Mouse (Mus musculus) adipocyte (in vitro differentiated cells): ENCODE data around the gene Iqcf5.

Source experiments
- DNase-seq: peaks from one replicate; pipeline ENCODE4 v3.0.0-alpha.2; 2016; ENCODE audit warnings: low spot score

The Iqcf5 gene

GRCm38 (mm10) chr9:106514273-106514672 lies at the start of gene Iqcf5:
TSS of gene Iqcf5 (plus strand) at chr9:106514573.
- no peak for DNase-seq

DNA sequence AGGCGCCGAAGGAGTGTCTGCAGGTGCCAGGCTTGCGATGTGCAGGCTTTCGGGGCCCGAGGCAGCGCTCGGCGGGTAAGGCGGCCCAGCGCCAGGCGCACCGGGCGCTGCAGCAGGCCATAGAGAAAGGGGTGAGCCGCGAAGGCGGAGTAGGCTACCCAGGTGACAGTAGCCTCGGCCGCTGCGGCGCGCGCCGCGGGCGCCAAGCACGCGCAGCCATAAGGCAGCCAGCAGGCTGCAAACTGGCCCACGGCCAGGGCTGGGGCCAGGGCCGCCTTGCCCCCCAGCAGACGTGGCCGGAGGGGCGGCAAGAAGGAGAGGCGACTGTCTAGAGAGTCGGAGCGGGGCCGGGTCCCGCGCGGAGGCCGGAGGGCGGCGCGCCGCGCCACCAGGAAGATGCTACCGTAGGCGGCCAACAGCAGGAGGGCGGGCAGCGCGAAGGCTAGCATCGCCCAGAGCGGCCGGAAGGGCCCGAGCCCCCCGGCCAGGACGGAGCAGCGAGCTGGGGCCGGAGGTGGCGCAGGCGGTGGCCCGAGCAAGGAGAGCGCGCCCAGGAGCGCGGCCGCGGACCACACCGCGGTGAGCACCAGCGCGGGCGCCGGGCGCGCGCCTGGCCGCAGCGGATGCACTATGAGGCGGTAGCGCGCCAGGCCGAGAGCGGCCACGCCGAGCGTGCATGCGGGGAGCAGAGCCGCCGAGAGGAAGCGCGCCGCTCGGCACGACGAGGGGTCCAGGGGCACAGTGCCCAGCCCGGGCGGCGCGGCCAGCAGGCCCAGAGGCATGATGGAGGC lies 49.4 kb upstream of the Iqcf5 start:
- DNase-seq: no peak

- no peak for DNase-seq
Measured at GRCm38 (mm10) chr9:106465571-106466200, 48.7 kb upstream of the Iqcf5 start, which contains the start of gene Gpr62. TSS of gene Gpr62 (minus strand) at chr9:106465938.

GRCm38 (mm10) chr9:106466721-106467120 lies 47.7 kb upstream of the Iqcf5 start:
- DNase-seq: no peak

- DNase-seq: no peak
Measured at GRCm38 (mm10) chr9:106467746-106468145, 46.6 kb upstream of the Iqcf5 start.

GRCm38 (mm10) chr9:106469317-106469716 lies 45.1 kb upstream of the Iqcf5 start:
- no peak for DNase-seq

- no peak for DNase-seq
Measured at GRCm38 (mm10) chr9:106469776-106470175, 44.6 kb upstream of the Iqcf5 start.

DNA sequence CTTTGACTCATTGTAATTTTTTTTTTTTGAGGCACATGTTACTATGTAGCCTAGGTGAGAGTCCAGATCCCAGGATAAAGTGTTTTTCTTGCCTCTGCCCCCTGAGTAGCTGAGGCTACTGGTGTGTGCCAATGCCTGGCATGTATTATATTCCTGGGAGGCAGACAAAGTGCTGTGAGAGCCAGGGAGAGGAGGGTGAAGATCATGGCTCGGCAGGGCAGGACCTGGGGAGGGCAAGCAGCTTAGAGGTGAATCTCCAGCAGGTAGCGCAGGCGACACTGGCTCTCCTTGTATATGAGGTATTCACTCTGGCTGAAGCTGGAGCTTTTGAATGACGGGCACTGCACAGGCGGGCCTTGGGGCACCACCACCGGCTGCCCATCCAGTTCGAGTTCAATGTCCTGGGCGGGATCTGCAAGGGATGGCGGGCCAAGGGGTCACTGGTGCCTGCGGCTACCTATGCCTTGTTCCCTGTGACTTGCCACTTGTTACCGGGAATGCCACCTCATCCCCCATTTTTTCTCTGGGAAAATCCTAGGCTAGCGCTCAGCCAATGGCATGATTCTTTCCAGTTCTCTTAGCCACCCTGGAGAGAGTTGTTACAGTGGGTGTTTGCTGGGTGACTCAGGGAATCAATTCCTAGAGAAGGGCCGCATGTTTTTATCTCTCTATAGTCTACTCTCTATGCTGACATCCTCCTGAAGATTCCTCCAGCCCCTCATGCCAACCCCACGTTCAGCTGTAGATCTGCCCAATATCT lies 43.2 kb upstream of the Iqcf5 start:
- no peak for DNase-seq

- no peak for DNase-seq
Measured at GRCm38 (mm10) chr9:106471892-106472291, 42.5 kb upstream of the Iqcf5 start.

GRCm38 (mm10) chr9:106472321-106472720 lies 42.1 kb upstream of the Iqcf5 start:
- DNase-seq: peak; percentile 59

DNA sequence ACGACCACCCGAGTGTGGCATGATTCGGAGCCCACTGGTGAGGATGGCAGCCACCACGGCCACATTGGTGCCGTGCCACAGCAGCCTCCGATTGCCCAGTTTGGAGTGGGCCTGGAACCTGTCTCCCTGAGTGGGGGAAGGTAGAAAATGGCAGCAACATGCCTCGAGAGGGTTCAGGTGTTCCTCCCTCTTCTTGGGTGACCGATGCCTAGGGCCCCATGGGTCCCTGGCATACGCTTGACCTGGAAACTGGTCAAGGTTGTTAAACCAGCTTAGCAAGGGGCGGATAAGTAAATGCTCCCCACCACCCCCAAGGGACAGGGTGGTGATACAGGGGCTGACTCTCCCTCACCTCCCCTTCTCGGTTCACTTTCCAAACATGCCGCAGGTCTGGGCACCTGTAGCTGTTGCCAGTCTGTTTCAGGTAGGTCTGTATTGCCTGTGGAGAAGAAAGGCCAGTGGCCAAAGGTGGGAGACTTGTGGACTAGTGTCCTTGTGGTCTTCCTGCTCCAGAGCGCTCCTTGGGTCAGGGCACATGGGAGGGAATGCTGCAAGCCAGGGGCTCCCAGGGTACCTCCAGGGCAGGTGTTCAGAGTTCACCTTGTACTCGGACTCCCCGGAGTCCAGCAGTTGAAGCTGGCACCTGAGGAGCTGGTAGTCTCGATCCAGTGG lies 41.2 kb upstream of the Iqcf5 start:
- no peak for DNase-seq

DNA sequence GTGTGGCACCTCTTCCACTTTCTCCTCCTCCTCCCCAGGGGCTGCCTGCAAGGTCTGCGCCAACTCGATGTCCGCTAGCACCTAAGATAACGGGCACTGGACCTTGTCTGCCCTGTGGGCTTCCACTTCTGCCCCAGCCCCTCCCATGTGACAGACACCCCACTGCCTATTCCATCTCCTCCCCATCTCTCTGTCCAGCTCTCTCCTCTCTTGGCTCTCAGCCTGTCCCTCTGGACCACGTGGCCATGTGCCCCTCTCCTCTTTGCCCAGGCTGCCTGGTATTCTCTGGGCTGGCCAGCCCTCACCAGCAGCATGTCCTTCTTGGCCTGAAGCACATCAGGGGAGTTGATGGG lies 40.6 kb upstream of the Iqcf5 start:
- no peak for DNase-seq

GRCm38 (mm10) chr9:106474456-106474855 lies 39.9 kb upstream of the Iqcf5 start:
- peak; percentile 82 for DNase-seq

DNA sequence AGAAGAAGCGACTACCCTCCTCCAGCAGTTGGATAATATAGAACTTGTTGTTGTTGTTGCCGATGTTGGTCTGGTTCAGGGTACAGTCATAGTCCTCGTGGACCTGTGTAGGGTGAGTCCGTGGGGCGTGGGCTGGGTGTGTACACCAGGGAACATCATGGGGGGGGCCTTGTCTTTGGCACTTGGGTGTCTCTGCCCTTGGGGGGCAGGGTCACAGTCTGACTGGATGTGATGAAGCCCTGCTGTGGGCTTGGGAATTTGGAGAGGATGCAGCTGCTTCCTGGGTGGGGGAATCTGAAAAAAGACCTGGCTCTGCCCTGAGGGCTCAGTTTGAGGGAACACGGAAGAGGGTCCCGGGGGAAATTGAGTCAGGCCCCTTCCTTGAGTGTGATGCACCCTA lies 39.3 kb upstream of the Iqcf5 start:
- peak; percentile 34 for DNase-seq

DNA sequence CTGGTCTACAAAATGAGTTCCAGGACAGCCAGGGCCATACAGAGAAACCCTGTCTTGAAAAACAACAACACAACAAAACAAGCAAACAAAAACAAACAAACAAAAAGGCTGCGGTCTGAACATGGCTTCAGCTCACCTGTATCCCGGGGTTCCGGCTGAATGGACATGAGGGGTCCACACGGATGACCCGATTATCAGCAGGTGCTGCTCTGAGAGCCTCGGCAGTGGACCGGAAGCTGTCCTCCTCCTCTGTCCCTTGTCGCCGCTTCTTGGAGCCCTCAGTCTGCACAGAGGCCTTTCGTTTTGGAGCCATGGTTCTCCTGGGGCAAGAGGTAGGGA lies 38.7 kb upstream of the Iqcf5 start, which contains the start of gene Rrp9:
Gene Rrp9 (plus strand): TSS at position 301 of the 339 bp plus-strand sequence.
- DNase-seq: no peak

- DNase-seq: peak; percentile 93
Measured at GRCm38 (mm10) chr9:106476002-106476923, 38.1 kb upstream of the Iqcf5 start.

GRCm38 (mm10) chr9:106476924-106477484 lies 37.4 kb upstream of the Iqcf5 start, which contains the start of gene Parp3:
TSS of gene Parp3 (minus strand) at chr9:106476949.
- DNase-seq: peak; percentile 100

DNA sequence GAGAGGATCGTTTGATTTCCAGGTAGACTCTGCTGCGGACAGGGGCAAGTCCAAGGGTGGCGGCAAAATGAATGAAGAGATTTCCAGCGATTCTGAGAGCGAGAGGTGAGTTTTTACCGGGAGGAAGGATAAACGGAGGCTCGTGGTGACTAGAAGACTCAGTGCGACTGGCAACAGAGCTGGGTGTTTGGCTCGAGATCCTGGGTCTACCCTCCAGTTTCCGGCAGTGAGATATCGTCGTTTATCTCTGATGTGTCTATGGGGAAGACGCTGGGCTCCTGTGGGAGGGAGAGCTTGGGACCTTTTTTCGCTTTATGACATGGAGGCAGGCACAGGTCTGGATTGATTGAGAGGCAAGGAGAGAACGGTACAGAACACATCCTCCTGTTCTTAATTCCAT lies 36.7 kb upstream of the Iqcf5 start:
- no peak for DNase-seq

GRCm38 (mm10) chr9:106478101-106478500 lies 36.3 kb upstream of the Iqcf5 start:
- no peak for DNase-seq

GRCm38 (mm10) chr9:106480541-106480940 lies 33.8 kb upstream of the Iqcf5 start:
- DNase-seq: no peak

- DNase-seq: no peak
Measured at GRCm38 (mm10) chr9:106481075-106481474, 33.3 kb upstream of the Iqcf5 start.
